Mouse (Mus musculus): ENCODE results near the gene Rcc1l. TPM values are rescaled to one million over a fixed set of nuclear protein-coding genes. Genes with fewer than 3 reads are reported as not detected.

Rcc1l gene
- polyA plus RNA-seq, 1 experiment: 18.2 TPM

- DNase-seq (ENCODE audit: low spot score): no peak
Measured at GRCm38 (mm10) chr5:134170167-134170566, 6.4 kb downstream of the Rcc1l start.

GRCm38 (mm10) chr5:134169231-134169630 is 7.3 kb downstream of the Rcc1l start:
- DNase-seq (ENCODE audit: low spot score): no peak

DNA sequence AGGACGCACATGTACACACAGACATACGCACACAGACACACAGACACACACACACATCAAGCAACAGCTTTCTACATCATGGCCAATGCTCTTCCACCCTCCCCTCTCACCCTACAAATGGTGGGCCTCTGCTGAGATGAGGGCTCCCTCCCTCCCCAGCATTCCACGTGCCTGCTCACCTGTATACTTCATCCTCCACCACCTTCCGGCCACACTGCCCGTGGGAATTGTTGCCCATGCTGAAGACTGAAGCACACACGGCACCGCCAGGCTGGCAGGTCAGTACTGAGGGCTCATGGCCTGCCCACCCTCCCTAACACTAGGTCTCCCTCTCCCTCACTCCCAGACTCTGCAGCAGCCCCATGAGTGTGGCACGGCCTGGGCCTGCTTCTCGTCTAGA is 8.5 kb downstream of the Rcc1l start:
- DNase-seq (ENCODE audit: low spot score): no peak

GRCm38 (mm10) chr5:134166642-134167041 is 9.9 kb downstream of the Rcc1l start:
- no peak for DNase-seq (ENCODE audit: low spot score)

GRCm38 (mm10) chr5:134164688-134165087 is 11.9 kb downstream of the Rcc1l start:
- no peak for DNase-seq (ENCODE audit: low spot score)

- DNase-seq (ENCODE audit: low spot score): no peak
Measured at GRCm38 (mm10) chr5:134155916-134156466, 20.6 kb downstream of the Rcc1l start.

- DNase-seq (ENCODE audit: low spot score): no peak
Measured at GRCm38 (mm10) chr5:134151895-134152294, 24.7 kb downstream of the Rcc1l start.

GRCm38 (mm10) chr5:134148153-134148552 is 28.4 kb downstream of the Rcc1l start:
- no peak for DNase-seq (ENCODE audit: low spot score)

DNA sequence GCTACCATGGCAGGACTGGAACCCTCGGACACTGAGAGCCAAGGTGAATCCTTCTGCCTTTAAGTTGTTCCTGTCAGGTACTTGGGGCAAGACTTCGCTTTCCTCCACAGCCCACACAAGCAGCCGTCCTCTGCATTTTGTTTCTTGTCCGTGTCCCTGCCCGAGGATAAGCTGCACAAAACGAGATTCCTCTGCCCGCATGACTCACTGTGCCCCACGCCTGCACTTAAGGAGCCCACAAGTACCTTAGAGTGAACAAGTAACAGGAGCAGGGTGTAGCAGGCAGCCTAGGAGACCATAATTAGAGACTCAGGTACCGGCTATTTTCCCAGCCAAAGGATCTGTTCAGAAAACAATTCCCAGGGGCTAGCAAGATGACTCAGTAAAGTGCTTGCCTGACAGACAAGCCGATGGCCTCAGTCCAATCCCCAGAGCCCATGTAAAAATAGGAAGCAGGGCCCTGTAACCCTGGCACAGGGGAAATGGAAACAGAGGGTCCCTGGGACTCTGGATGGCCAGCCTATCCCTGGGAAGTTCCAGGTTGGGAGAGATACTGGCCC is 29.3 kb downstream of the Rcc1l start:
- DNase-seq (ENCODE audit: low spot score): no peak

- DNase-seq (ENCODE audit: low spot score): no peak
Measured at GRCm38 (mm10) chr5:134144986-134145385, 31.6 kb downstream of the Rcc1l start.

- no peak for DNase-seq (ENCODE audit: low spot score)
Measured at GRCm38 (mm10) chr5:134142381-134142780, 34.2 kb downstream of the Rcc1l start.

DNA sequence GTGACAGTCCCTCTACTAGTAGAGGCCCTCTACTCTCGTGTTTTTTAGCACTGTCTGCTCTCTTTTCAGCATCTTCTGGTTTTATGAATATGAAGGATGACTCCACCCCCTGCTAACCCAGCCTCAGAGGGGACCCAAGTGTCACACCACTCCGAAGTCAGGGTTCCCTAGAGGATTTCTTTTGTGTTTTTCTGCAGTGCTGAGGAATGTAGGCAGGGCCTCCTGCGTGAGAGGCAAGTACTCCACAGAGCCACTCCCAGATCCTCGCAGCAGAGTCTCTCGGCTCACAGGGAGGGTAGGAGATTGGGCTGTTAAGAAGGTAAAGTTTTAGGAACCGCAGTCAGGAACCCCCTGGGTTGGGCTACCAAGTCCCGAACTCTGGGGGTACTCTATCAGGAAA is 35.3 kb downstream of the Rcc1l start:
- no peak for DNase-seq (ENCODE audit: low spot score)

DNA sequence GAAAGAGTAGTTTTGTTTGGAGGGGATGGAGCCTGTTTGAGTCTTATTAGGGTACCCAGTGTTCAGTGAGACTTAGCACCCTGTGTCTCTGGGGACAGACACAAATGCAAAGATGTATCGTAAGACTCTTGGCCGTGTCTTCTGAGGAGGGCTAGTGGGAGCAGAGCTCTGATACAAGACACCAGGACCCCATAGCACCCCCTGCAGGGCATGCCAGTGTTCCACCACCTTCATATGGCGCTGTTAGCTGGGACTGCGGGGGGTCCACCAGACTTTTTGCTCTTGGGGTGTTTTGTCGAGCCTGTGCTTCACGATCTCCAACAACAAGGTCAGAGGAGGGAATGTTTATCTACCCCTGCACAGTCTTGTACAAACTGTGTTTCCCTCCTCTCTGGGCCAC is 37.1 kb downstream of the Rcc1l start:
- DNase-seq (ENCODE audit: low spot score): no peak

DNA sequence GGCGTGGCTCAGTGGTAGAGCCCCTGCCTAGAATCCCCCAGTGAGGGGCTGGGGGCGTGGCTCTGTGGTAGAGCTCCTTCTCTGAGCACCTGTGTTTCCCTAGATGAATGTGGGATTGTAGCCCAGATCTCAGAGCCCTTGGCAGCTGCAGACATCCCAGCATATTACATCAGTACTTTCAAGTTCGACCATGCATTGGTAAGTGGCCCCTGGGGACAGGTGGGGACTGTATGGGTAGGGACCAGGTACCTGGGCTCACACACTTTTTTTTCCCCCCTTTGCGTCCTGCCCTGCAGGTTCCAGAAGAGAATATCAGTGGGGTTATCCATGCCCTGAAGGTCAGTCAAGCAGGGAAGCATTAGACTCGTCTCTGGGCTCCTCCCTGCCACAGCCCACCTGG is 38.6 kb downstream of the Rcc1l start:
- no peak for DNase-seq (ENCODE audit: low spot score)

DNA sequence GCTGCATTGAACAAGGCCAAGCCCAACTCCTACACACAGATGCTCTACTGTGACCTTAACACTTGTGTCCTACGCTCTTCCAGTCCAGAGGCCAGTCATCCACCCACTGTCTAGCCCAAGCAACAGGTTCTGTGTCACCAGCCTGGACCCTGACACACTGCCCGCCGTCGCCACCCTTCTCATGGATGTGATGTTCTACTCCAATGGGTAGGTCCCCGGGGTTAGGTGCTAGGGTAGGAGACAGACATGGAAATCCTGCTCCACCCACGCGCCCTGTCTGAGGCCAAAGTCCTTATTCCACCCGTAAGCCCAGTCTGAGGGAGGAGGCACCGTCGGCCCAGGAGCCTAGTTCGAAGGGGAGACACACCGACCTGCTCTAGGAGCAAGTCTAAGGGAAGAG is 40.6 kb downstream of the Rcc1l start:
- no peak for DNase-seq (ENCODE audit: low spot score)

DNA sequence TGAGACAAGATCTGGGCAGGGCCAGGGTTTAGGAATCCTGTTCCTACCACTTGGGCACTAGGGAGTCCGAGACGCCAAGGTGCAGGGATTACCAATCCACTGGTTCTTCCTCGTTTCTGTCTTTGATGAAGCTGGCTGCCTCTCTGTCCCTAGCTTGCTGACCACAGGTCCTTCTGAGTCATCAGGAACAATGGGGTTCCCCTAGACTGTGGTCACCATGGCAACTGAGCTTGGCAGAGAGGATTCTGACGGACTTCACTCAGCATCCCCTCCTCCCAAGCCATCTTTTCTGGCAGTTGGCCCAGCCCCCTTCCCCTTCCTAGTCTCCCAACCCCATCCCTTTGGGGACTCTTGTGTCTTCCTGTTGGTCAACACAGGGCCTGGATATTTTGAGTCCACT is 45.0 kb downstream of the Rcc1l start:
- no peak for DNase-seq (ENCODE audit: low spot score)

DNA sequence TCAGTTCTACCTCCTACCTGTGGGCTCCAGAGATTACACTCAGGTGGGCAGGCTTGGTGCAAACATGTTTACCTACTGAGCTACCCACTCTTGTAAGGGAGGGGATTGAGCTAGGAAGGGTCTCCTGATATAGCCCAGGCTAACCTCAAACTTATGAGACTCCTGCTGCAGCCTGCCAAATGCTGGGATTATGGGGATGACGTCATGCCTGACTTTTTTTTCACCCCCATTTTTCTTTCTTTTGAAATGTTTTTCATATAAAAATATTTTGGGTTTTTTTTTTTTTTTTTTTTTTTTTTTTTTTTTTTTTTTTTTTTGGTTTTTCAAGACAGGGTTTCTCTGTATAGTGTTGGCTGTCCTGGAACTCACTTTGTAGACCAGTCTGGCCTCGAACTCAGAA is 50.3 kb downstream of the Rcc1l start:
- no peak for DNase-seq (ENCODE audit: low spot score)

DNA sequence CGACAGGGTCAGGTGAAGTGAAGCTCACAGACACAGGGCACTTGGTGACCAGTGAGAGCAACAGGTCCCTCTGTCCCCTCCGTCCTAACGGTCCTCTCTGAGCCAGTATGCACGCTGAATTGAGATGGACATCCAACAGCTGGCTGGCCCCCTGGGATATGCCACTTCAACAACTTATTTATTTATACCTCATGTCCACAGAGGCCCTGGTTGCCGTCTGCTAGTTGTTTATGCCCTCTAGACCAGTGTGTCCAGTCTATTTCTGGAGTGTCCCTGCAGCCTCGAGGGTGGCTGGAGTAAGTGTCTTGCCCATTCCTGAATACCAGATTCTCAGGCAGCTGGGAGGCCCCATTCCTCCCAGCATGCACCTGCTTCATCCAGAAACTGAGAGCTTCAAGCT is 52.7 kb downstream of the Rcc1l start:
- DNase-seq (ENCODE audit: low spot score): no peak

GRCm38 (mm10) chr5:134121893-134122259 is 54.7 kb downstream of the Rcc1l start:
- DNase-seq (ENCODE audit: low spot score): no peak

GRCm38 (mm10) chr5:134121138-134121892 is 55.3 kb downstream of the Rcc1l start:
- DNase-seq (ENCODE audit: low spot score): no peak

GRCm38 (mm10) chr5:134120135-134120534 is 56.4 kb downstream of the Rcc1l start:
- no peak for DNase-seq (ENCODE audit: low spot score)

DNA sequence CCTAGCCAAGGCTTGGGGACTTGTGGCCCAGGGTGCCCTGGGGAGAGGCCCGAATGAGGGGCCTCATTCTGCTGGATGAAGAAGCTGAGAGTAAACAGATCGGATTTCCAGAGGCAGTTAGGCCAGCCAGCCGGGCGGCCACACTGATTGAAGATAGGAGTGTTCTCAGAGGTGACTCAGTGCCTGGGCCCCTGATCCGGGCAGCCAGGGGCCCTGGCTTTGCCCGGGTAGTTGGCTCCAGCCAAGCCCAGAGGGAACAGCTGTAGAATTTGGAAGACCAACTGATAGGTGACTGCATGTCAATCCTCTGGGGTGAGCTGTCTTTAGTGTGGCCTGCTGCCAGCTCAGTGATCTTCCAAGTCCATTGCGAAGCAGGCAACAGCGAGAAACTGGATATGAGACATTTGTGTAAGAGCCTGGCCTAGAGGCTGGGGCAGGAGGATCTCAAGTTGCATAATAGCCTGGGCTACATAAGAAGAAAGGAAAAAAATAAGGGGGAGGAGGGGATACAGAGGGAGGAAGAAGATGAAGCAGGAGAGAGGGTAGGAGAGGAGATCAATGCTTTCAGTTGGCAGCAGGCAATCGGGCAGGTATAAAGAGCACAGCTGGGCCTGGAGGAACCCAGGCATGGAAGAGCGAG is 57.0 kb downstream of the Rcc1l start:
- no peak for DNase-seq (ENCODE audit: low spot score)

DNA sequence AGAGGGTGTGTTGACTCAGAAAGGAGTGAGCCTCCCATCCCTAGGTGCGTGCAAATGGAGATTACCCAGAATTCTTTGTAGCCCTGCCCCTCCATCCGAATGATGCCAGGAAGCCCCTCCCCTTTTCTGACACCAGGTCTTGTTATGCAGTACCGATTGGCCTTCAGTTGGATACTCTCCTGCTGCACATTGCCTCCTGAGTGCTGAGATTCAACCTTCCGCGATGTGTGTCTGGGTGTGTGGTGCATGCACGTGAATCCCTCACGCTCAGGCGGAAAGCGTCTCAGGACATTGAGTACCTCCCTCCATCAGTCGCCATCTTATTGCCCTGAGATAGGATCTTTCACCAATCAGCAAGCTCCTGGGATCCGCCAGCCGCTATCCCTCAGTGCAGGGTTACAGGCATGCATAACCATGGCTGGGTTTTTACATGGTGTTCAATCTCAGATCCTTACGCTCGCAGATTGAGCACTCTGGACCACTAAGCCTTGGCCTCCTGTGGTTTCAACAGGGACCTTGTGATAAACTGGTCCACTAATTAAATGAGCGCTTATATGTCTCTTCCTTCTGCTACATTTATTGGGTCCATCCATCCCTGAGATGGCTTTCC is 57.7 kb downstream of the Rcc1l start:
- no peak for DNase-seq (ENCODE audit: low spot score)

Measured in urinary bladder, adult 2 months (tissue).